Mouse (Mus musculus) limb, embryonic 15.5 days (tissue): ENCODE data around the gene Hepacam2. TPM values are rescaled to one million over a fixed set of nuclear protein-coding genes. Genes with fewer than 3 reads are reported as not detected.
"Not testable (repeated sequence)": the region's sequence is repeated elsewhere in the genome, so short reads cannot be mapped to it uniquely, and the experiment has no call there.

Experiments used
- ATAC-seq: fragments of 200-750 bp; cut with Nextera tagmentation; 2 replicates; pipeline ENCODE4 v1.8.0; 2017; ENCODE audit warnings: low read depth, moderate TSS enrichment; ENCODE audit not compliant: insufficient number of reproducible peaks, low FRiP score, low TSS enrichment
- H3K27ac ChIP-seq: fragments of 300-500 bp; sonication (generic); 2 replicates; pipeline ENCODE4 v1.5.1; 2015; ENCODE audit warnings: moderate library complexity, mild to moderate bottlenecking, inconsistent platforms
- H3K27me3 ChIP-seq: fragments of 300-500 bp; sonication (generic); 2 replicates; pipeline ENCODE4 v1.6.1; 2015; ENCODE audit warnings: inconsistent platforms
- H3K36me3 ChIP-seq: fragments of 300-500 bp; sonication (generic); 2 replicates; pipeline ENCODE4 v1.6.1; 2015; ENCODE audit warnings: inconsistent platforms
- H3K4me1 ChIP-seq: fragments of 300-500 bp; sonication (generic); 2 replicates; pipeline ENCODE4 v1.6.1; 2015; ENCODE audit warnings: inconsistent platforms
- H3K4me2 ChIP-seq: fragments of 300-500 bp; sonication (generic); 2 replicates; pipeline ENCODE4 v1.6.1; 2015; ENCODE audit warnings: mild to moderate bottlenecking, inconsistent platforms
- H3K4me3 ChIP-seq: fragments of 300-500 bp; sonication (generic); 2 replicates; pipeline ENCODE4 v1.5.1; 2015; ENCODE audit warnings: mild to moderate bottlenecking, inconsistent platforms
- H3K9ac ChIP-seq: fragments of 300-500 bp; sonication (generic); 2 replicates; pipeline ENCODE4 v1.6.1; 2015; ENCODE audit warnings: inconsistent platforms
- H3K9me3 ChIP-seq: fragments of 300-500 bp; sonication (generic); 2 replicates; pipeline ENCODE4 v1.6.1; 2016; ENCODE audit warnings: inconsistent platforms
- WGBS: fragments of 180-500 bp; shearing (Covaris S2); methylation state at CpG from one replicate; pipeline ENCODE4 v1.1.7; 2015; 5-methylcytosine and 5-hydroxymethylcytosine counted together
- polyA plus RNA-seq: library from polyadenylated mRNA; unstranded; fragments of >200 nt; fragmentation: Nextera tagmentation; extraction: Ambion mirVana; gene quantifications from 2 replicates; pipeline ENCODE4 v1.2.1, GENCODE M21; 2015

Gene Hepacam2
- polyA plus RNA-seq = 0.08 and 0.15 TPM in 2 replicates

GRCm38 (mm10) chr6:3498162-3498848 lies at the start of gene Hepacam2, which contains the start of gene Vps50:
TSS of gene Hepacam2 (minus strand) at chr6:3498298.
TSS of gene Vps50 (plus strand) at chr6:3498382.
- H3K27me3 ChIP-seq = no peaks in the 10 kb centered on the region
- H3K4me1 ChIP-seq = peaks cover 7% of the 10 kb centered on the region; the same call in 1 of the 2 replicates
- WGBS = 1% methylated on average over 28 of the region's 28 CpGs
- no peak within 1 kb of the TSS for H3K27ac ChIP-seq
- H3K36me3 ChIP-seq = no peaks in the 10 kb centered on the region
- peak within 1 kb of the TSS; percentile 69 for H3K4me3 ChIP-seq
- H3K9me3 ChIP-seq = no peaks in the 10 kb centered on the region
- H3K4me2 ChIP-seq = peak within 1 kb of the TSS; percentile 75
- H3K9ac ChIP-seq = peak within 1 kb of the TSS; percentile 46
- peak; percentile 96 for ATAC-seq

DNA sequence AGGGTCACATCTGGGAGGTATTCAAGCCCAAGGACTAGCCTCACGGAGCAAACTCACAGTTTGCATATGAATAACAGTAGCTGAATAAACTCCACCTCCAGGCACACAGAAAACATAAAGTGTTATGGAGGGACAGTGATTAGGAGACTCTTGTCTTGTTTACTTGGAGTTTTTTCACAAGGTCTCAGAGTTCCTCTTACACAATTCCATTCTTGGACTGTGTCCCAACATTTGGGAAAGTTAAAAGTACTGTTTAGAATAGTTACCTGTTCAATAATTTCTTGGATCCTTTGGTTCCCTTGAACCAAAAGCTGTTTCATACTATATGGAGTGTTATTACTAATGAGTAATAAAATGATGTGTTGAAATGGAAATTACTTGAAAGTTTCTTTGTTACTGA lies 46.9 kb upstream of the Hepacam2 start:
- Histone ChIP-seq H3K4me3 (no peak overlapping the region), H3K4me2 (no peak overlapping the region), H3K9ac (no peak overlapping the region), H3K9me3 (no peaks in the 10 kb centered on the region), H3K27me3 (no peaks in the 10 kb centered on the region), H3K36me3 (peaks cover 11% of the 10 kb centered on the region; the same call in 1 of the 2 replicates), H3K27ac (no peak overlapping the region), H3K4me1 (no peaks in the 10 kb centered on the region)
- 68% methylated on average over 1 of the region's 1 CpGs for WGBS
- ATAC-seq = no peak

DNA sequence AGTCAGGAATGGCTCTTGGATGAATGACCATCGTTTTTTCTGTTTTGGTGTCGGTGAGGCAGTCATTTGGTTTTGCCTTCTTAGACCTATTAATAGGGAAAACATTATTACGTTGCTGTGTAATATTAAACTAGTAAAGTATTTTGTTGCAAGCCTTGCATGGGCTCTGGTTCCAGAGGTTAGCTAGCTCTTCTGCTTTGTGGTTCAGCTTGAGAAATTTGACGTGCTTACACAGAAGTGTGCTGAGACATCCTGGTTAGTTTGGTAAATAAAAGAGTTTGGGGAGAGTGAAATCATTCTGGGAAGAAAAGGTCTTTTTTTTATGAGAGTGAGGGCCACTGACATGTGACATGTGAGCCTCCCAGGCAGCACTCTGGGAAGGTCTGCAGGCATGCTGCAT lies 45.8 kb upstream of the Hepacam2 start:
- H3K4me2 ChIP-seq = no peak overlapping the region
- no peaks in the 10 kb centered on the region for H3K9me3 ChIP-seq
- H3K9ac ChIP-seq = no peak overlapping the region
- peaks cover 9% of the 10 kb centered on the region; the same call in 1 of the 2 replicates for H3K36me3 ChIP-seq
- no peak overlapping the region for H3K4me3 ChIP-seq
- 77% methylated on average over 4 of the region's 4 CpGs for WGBS
- no peak overlapping the region for H3K27ac ChIP-seq
- H3K27me3 ChIP-seq = no peaks in the 10 kb centered on the region
- H3K4me1 ChIP-seq = no peaks in the 10 kb centered on the region
- ATAC-seq = no peak

- H3K36me3 ChIP-seq = no peaks in the 10 kb centered on the region
- H3K27ac ChIP-seq = no peak overlapping the region
- ATAC-seq = no peak
- no peaks in the 10 kb centered on the region for H3K9me3 ChIP-seq
- no peaks in the 10 kb centered on the region for H3K27me3 ChIP-seq
- no peaks in the 10 kb centered on the region for H3K4me1 ChIP-seq
- no peak overlapping the region for H3K4me2 ChIP-seq
- H3K4me3 ChIP-seq = no peak overlapping the region
- WGBS = 77% methylated on average over 2 of the region's 2 CpGs
- no peak overlapping the region for H3K9ac ChIP-seq
These were observed 41.4 kb upstream of the Hepacam2 start for GRCm38 (mm10) chr6:3539470-3539869.

DNA sequence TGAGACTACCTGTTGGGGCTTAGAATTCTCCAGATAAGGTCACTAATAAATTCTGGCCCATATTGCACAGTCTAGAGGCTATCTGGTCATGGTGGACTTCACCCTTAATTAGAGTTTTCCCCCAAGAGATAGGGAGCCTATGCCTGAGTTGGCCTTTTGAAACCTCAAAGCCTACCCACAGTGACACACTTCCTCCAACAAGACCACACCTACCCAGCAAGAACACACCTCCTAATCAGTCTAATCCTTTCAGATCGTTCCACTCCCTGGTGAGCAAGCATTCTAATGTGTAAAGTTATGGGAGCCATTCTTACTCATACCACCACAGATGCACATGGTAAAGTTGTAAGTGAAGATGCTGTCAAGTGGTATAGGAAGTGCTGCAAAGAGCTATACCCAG lies 38.0 kb upstream of the Hepacam2 start:
- no peak overlapping the region for H3K9ac ChIP-seq
- no peaks in the 10 kb centered on the region for H3K27me3 ChIP-seq
- H3K9me3 ChIP-seq = no peaks in the 10 kb centered on the region
- WGBS = 78% methylated on average over 1 of the region's 1 CpGs
- H3K4me2 ChIP-seq = no peak overlapping the region
- no peak for ATAC-seq
- no peak overlapping the region for H3K4me3 ChIP-seq
- H3K27ac ChIP-seq = no peak overlapping the region
- no peaks in the 10 kb centered on the region for H3K36me3 ChIP-seq
- H3K4me1 ChIP-seq = no peaks in the 10 kb centered on the region

DNA sequence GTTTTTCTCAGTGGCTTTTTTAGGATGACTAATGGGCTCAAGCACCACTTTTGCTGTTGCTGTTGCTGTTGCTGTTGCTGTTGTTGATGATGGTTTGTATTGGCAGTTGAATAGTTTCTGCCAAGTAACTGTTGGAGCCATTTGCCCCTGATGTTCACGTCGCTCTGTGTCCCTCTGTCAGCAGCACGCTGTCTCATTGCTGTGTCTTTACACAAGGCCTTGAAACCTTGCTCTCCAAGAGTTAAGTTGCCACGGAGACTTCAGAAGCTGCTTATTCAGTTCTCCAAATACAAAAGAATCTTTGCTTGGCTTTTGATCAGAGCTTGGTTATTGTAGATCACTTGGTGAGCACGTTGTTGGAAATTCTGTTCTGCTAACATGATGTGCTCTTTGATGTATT lies 33.3 kb upstream of the Hepacam2 start:
- no peak for ATAC-seq
- no peaks in the 10 kb centered on the region for H3K9me3 ChIP-seq
- no peak overlapping the region for H3K9ac ChIP-seq
- no peaks in the 10 kb centered on the region for H3K27me3 ChIP-seq
- no peak overlapping the region for H3K4me3 ChIP-seq
- H3K4me2 ChIP-seq = no peak overlapping the region
- H3K4me1 ChIP-seq = no peaks in the 10 kb centered on the region
- no peak overlapping the region for H3K27ac ChIP-seq
- WGBS = 74% methylated on average over 5 of the region's 5 CpGs
- no peaks in the 10 kb centered on the region for H3K36me3 ChIP-seq

DNA sequence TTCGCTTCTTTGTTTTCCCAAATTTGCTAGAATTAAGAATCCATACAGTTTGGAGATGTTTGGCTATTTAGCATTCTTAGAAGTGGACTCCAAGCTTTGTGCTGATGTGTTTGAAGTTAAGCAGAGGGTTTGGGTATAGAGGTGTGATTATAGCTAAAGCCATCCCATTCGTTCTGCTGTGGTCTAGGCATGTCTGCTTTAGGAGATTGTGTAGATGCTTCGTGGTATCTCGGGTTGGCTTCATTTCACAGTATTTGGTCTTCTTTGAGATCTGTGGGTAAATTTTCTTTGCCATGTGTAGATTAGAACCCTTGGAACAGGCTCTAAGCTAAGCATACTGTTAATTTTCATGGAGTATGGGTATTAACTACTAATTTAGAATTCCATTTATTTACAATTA lies 30.1 kb upstream of the Hepacam2 start:
- Histone ChIP-seq H3K9me3 (no peaks in the 10 kb centered on the region), H3K4me1 (no peaks in the 10 kb centered on the region), H3K4me2 (no peak overlapping the region), H3K36me3 (no peaks in the 10 kb centered on the region), H3K27ac (no peak overlapping the region), H3K4me3 (no peak overlapping the region), H3K9ac (no peak overlapping the region), H3K27me3 (no peaks in the 10 kb centered on the region)
- ATAC-seq = no peak
- 89% methylated on average over 4 of the region's 4 CpGs for WGBS

GRCm38 (mm10) chr6:3512611-3513010 lies 14.5 kb upstream of the Hepacam2 start:
- Histone ChIP-seq H3K4me3 (no peak overlapping the region), H3K4me2 (no peak overlapping the region), H3K36me3 (no peaks in the 10 kb centered on the region), H3K27me3 (no peaks in the 10 kb centered on the region), H3K4me1 (no peaks in the 10 kb centered on the region), H3K9ac (no peak overlapping the region), H3K27ac (no peak overlapping the region), H3K9me3 (no peaks in the 10 kb centered on the region)
- 34% methylated on average over 3 of the region's 3 CpGs for WGBS
- no peak for ATAC-seq

GRCm38 (mm10) chr6:3511612-3512011 lies 13.5 kb upstream of the Hepacam2 start:
- H3K9ac ChIP-seq = no peak overlapping the region
- H3K4me3 ChIP-seq = no peak overlapping the region
- 61% methylated on average over 11 of the region's 11 CpGs for WGBS
- H3K4me2 ChIP-seq = no peak overlapping the region
- H3K36me3 ChIP-seq = no peaks in the 10 kb centered on the region
- H3K27ac ChIP-seq = no peak overlapping the region
- H3K9me3 ChIP-seq = no peaks in the 10 kb centered on the region
- H3K4me1 ChIP-seq = no peaks in the 10 kb centered on the region
- no peaks in the 10 kb centered on the region for H3K27me3 ChIP-seq
- no peak for ATAC-seq

DNA sequence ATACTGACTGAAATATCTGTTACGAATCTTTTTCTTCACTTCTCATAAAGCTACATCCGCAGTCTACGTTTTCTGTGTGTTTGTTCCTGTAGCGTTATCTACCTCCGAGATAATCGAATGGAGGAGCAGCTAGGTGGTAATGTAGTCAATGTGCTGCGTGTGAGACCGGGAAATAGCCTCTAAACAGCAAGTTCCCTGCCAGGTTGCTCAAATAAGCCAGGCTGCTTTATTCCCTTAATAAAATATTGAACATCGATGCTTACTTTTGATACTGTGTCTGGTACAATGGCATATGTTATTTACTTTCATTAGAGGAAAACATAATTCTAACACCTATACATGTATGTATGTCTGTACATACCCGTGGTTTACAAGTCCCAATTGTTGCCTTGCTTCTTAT lies 13.0 kb upstream of the Hepacam2 start:
- no peak for ATAC-seq
- H3K9me3 ChIP-seq = no peaks in the 10 kb centered on the region
- no peaks in the 10 kb centered on the region for H3K36me3 ChIP-seq
- no peak overlapping the region for H3K4me2 ChIP-seq
- 70% methylated on average over 10 of the region's 10 CpGs for WGBS
- no peaks in the 10 kb centered on the region for H3K27me3 ChIP-seq
- H3K4me3 ChIP-seq = no peak overlapping the region
- H3K4me1 ChIP-seq = no peaks in the 10 kb centered on the region
- H3K9ac ChIP-seq = no peak overlapping the region
- no peak overlapping the region for H3K27ac ChIP-seq

DNA sequence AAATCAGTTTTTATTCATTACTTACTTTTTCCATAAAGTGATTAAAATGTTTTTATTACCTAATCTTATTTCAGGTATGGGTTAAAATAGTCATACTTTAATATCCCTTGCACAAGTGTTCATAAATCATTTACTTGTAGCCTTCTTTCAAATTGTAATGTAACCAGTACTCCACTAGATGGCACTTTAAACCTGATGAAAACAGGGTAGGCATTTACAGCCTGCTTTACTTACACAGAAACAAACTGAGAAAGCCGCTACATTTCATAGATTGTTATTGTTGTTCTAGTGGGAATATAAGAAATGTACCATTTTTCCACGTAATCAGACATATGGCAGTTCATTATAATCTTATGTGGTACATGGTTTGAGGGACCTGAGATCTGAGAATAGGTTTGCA lies 11.7 kb upstream of the Hepacam2 start:
- ATAC-seq = no peak
- H3K4me1 ChIP-seq = no peaks in the 10 kb centered on the region
- no peaks in the 10 kb centered on the region for H3K27me3 ChIP-seq
- H3K27ac ChIP-seq = no peak overlapping the region
- no peaks in the 10 kb centered on the region for H3K36me3 ChIP-seq
- no peak overlapping the region for H3K4me3 ChIP-seq
- H3K9ac ChIP-seq = no peak overlapping the region
- WGBS = 12% methylated on average over 2 of the region's 2 CpGs
- no peak overlapping the region for H3K4me2 ChIP-seq
- no peaks in the 10 kb centered on the region for H3K9me3 ChIP-seq

DNA sequence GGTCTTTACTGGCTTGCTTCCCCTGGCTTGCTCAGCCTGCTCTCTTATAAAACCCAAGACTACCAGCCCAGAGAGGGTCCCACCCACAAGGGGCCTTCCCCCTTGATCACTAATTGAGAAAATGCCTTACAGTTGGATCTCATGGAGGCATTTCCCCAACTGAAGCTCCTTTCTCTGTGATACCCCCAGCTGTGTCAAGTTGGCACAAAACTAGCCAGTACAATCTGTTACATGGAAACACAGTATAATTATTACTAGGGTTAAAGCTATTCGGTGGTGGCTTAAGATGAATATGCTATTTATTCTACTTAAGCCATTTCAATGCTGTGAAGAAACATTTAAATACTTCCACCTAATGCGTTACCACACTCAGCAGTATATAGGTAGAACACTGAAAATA lies 10.1 kb upstream of the Hepacam2 start:
- H3K4me3 ChIP-seq, H3K27ac ChIP-seq, H3K27me3 ChIP-seq, H3K4me2 ChIP-seq, H3K9ac ChIP-seq, ATAC-seq, H3K36me3 ChIP-seq, H3K9me3 ChIP-seq, H3K4me1 ChIP-seq: not testable (repeated sequence)
- 79% methylated on average over 2 of the region's 2 CpGs for WGBS

- no peaks in the 10 kb centered on the region for H3K9me3 ChIP-seq
- H3K27me3 ChIP-seq = no peaks in the 10 kb centered on the region
- ATAC-seq = no peak
- no peak overlapping the region for H3K4me2 ChIP-seq
- no peaks in the 10 kb centered on the region for H3K36me3 ChIP-seq
- no peaks in the 10 kb centered on the region for H3K4me1 ChIP-seq
- no peak overlapping the region for H3K4me3 ChIP-seq
- H3K9ac ChIP-seq = no peak overlapping the region
- H3K27ac ChIP-seq = no peak overlapping the region
- 82% methylated on average over 4 of the region's 4 CpGs for WGBS
These were observed 9.0 kb upstream of the Hepacam2 start for GRCm38 (mm10) chr6:3507078-3507477.
